Comparison of ENCODE assay signal across 10 mouse cellular contexts in genomic region chr7:72543946-72544345, GRCm38 (mm10).
DNase-seq lines count a peak whose midpoint lies in the region; ATAC-seq lines count a peak whose summit lies in the region.
"Had no signal": no experiment of that assay in that cellular context is flagged by ENCODE, and none has a peak within 500 bp of the region (broad histone marks: within the 10 kb centered on the region; RNA-seq: fewer than 3 reads in every experiment).

No protein-coding gene starts in this region.

- no peak overlapping the region for H3K9ac ChIP-seq in forebrain, embryonic 13.5 days
- H3K9ac ChIP-seq in forebrain, embryonic 16.5 days (replicated peaks; ENCODE audit: low read depth, low read length) = no peak overlapping the region
- no peak overlapping the region for H3K9ac ChIP-seq in intestine, embryonic 15.5 days

- H3K27ac ChIP-seq in forebrain, embryonic 13.5 days = 0 out of 2 replicates have a peak overlapping the region, but pooled peaks have one; percentile 7
- H3K27ac ChIP-seq in forebrain, embryonic 16.5 days (ENCODE audit: low read length) = no peak overlapping the region
- H3K27ac ChIP-seq in intestine, embryonic 15.5 days = no peak overlapping the region
- H3K27ac ChIP-seq: limb, embryonic 10.5 days had no signal

- WGBS in forebrain, embryonic 13.5 days = 35% methylated on average over 4 of the region's 4 CpGs
- WGBS in forebrain, embryonic 16.5 days = 39% methylated on average over 4 of the region's 4 CpGs
- 12% methylated on average over 4 of the region's 4 CpGs for WGBS in intestine, embryonic 15.5 days

- H3K4me1 ChIP-seq in forebrain, embryonic 13.5 days = peaks cover 20% of the 10 kb centered on the region
- H3K4me1 ChIP-seq in forebrain, embryonic 16.5 days (replicated peaks; ENCODE audit: control insufficient read depth, insufficient read depth, low read length) = peaks cover 10% of the 10 kb centered on the region
- H3K4me1 ChIP-seq in intestine, embryonic 15.5 days (replicated peaks) = 0 out of 2 replicates have a peak, but pooled peaks cover 3% of the 10 kb centered on the region

- no peaks in the 10 kb centered on the region for H3K27me3 ChIP-seq in forebrain, embryonic 13.5 days
- no peaks in the 10 kb centered on the region for H3K27me3 ChIP-seq in forebrain, embryonic 16.5 days (replicated peaks; ENCODE audit: control insufficient read depth, insufficient read depth, low read length)
- no peaks in the 10 kb centered on the region for H3K27me3 ChIP-seq in intestine, embryonic 15.5 days (replicated peaks)

- no peaks in the 10 kb centered on the region for H3K36me3 ChIP-seq in forebrain, embryonic 13.5 days (ENCODE audit: poor library complexity, severe bottlenecking)
- no peaks in the 10 kb centered on the region for H3K36me3 ChIP-seq in forebrain, embryonic 16.5 days (ENCODE audit: control insufficient read depth, insufficient read depth)
- H3K36me3 ChIP-seq in intestine, embryonic 15.5 days = no peaks in the 10 kb centered on the region
- H3K36me3 ChIP-seq: limb, embryonic 10.5 days had no signal

- peak; percentile 43; the same call in 1 of the 2 replicates for ATAC-seq in forebrain, embryonic 13.5 days
- ATAC-seq in forebrain, embryonic 16.5 days = no peak
- peak; percentile 73; the same call in 1 of the 2 replicates for ATAC-seq in intestine, embryonic 15.5 days
- no peak for ATAC-seq in erythroblast, adult 5-6 weeks (replicated peaks; ENCODE audit: low FRiP score, poor library complexity, severe bottlenecking)

- H3K9me3 ChIP-seq in forebrain, embryonic 13.5 days (replicated peaks) = no peaks in the 10 kb centered on the region; the same call in 1 of the 2 replicates
- no peaks in the 10 kb centered on the region for H3K9me3 ChIP-seq in forebrain, embryonic 16.5 days (ENCODE audit: control insufficient read depth, low read length)
- no peaks in the 10 kb centered on the region for H3K9me3 ChIP-seq in intestine, embryonic 15.5 days
- H3K9me3 ChIP-seq: limb, embryonic 10.5 days had no signal

- no peak overlapping the region for H3K4me3 ChIP-seq in forebrain, embryonic 13.5 days
- no peak overlapping the region for H3K4me3 ChIP-seq in forebrain, embryonic 16.5 days (replicated peaks; ENCODE audit: low read length)
- no peak overlapping the region for H3K4me3 ChIP-seq in intestine, embryonic 15.5 days (replicated peaks)
- H3K4me3 ChIP-seq: limb, embryonic 10.5 days had no signal

- DNase-seq in right cerebral cortex, postnatal 10 days (ENCODE audit: low spot score in 2 of 2) = peak; percentile 34 to 39
- no peak for DNase-seq in right cerebral cortex, postnatal 36 days (ENCODE audit: low spot score in 2 of 2)
- DNase-seq in lung, postnatal 25 days (ENCODE audit: low spot score) = peak; percentile 29
- no peak for DNase-seq in layer of hippocampus, adult 9-11 months

- H3K4me2 ChIP-seq in forebrain, embryonic 13.5 days = no peak overlapping the region
- no peak overlapping the region for H3K4me2 ChIP-seq in forebrain, embryonic 16.5 days (ENCODE audit: low read length)
- no peak overlapping the region for H3K4me2 ChIP-seq in intestine, embryonic 15.5 days (replicated peaks)
- H3K4me2 ChIP-seq: heart, embryonic 11.5 days had no signal

Comparison
In these comparisons a context has a peak if more than half of its experiments do, and no peak if none do; other contexts are left out.
1. ATAC-seq: peak in forebrain, embryonic 13.5 days (single experiment) and intestine, embryonic 15.5 days (single experiment); none in forebrain, embryonic 16.5 days (single experiment) and erythroblast, adult 5-6 weeks (single experiment).
2. DNase-seq: peak in right cerebral cortex, postnatal 10 days (2 of 2) and lung, postnatal 25 days (single experiment); none in right cerebral cortex, postnatal 36 days (0 of 2) and layer of hippocampus, adult 9-11 months (single experiment).